Mouse (Mus musculus) forebrain, embryonic 13.5 days (tissue): ENCODE data around the gene C2cd5. TPM values are rescaled to one million over a fixed set of nuclear protein-coding genes. Genes with fewer than 3 reads are reported as not detected.

ENCODE experiments used
- ATAC-seq: fragments of 200-750 bp; cut with Nextera tagmentation; 2 replicates; pipeline ENCODE4 v1.8.0; 2017
- H3K27ac ChIP-seq: fragments of 300-500 bp; sonication (generic); 2 replicates; pipeline ENCODE4 v1.5.1; 2015; ENCODE audit warnings: inconsistent platforms, mild to moderate bottlenecking, moderate library complexity
- H3K27me3 ChIP-seq: fragments of 300-500 bp; sonication (generic); 2 replicates; pipeline ENCODE4 v1.6.1; 2015; ENCODE audit warnings: mild to moderate bottlenecking, inconsistent platforms
- H3K36me3 ChIP-seq: fragments of 300-500 bp; sonication (generic); 2 replicates; pipeline ENCODE4 v1.6.1; 2015; ENCODE audit warnings: mild to moderate bottlenecking, inconsistent platforms; ENCODE audit not compliant: poor library complexity, severe bottlenecking
- H3K4me1 ChIP-seq: fragments of 300-500 bp; sonication (generic); 2 replicates; pipeline ENCODE4 v1.6.1; 2015; ENCODE audit warnings: inconsistent platforms
- H3K4me2 ChIP-seq: fragments of 300-500 bp; sonication (generic); 2 replicates; pipeline ENCODE4 v1.6.1; 2015; ENCODE audit warnings: inconsistent platforms, mild to moderate bottlenecking, moderate library complexity
- H3K4me3 ChIP-seq: fragments of 300-500 bp; sonication (generic); 2 replicates; pipeline ENCODE4 v1.5.1; 2015; ENCODE audit warnings: mild to moderate bottlenecking, inconsistent platforms
- H3K9ac ChIP-seq: fragments of 300-500 bp; sonication (generic); 2 replicates; pipeline ENCODE4 v1.6.1; 2015; ENCODE audit warnings: mild to moderate bottlenecking, inconsistent platforms
- H3K9me3 ChIP-seq: fragments of 300-500 bp; sonication (generic); replicated peaks from 2 replicates; pipeline ENCODE4 v1.6.1; 2016; ENCODE audit warnings: inconsistent platforms
- WGBS: fragments of 180-500 bp; shearing (Covaris S2); methylation state at CpG from one replicate; pipeline ENCODE4 v1.1.7; 2015; 5-methylcytosine and 5-hydroxymethylcytosine counted together
- polyA plus RNA-seq: library from polyadenylated mRNA; unstranded; fragments of >200 nt; fragmentation: Nextera tagmentation; extraction: Ambion mirVana; gene quantifications from 2 replicates; pipeline ENCODE4 v1.2.1, GENCODE M21; 2015

C2cd5 gene
- polyA plus RNA-seq, 1 experiment from 2014 or later: 37.1 TPM

GRCm38 (mm10) chr6:143087332-143087731, 12.6 kb downstream of the C2cd5 start:
- ATAC-seq: no peak
- H3K27me3 ChIP-seq: no peaks in the 10 kb centered on the region
- WGBS: 90% methylated on average over 4 of the region's 4 CpGs
- no peaks in the 10 kb centered on the region for H3K4me1 ChIP-seq
- H3K9ac ChIP-seq: no peak overlapping the region
- H3K4me3 ChIP-seq: no peak overlapping the region
- no peak overlapping the region for H3K4me2 ChIP-seq
- no peak overlapping the region for H3K27ac ChIP-seq
- H3K36me3 ChIP-seq: peaks cover 84% of the 10 kb centered on the region
- no peaks in the 10 kb centered on the region for H3K9me3 ChIP-seq

- Histone ChIP-seq H3K27ac (no peak overlapping the region), H3K27me3 (no peaks in the 10 kb centered on the region), H3K9me3 (no peaks in the 10 kb centered on the region), H3K4me3 (no peak overlapping the region), H3K9ac (no peak overlapping the region), H3K4me1 (no peaks in the 10 kb centered on the region), H3K4me2 (no peak overlapping the region), H3K36me3 (peaks cover 88% of the 10 kb centered on the region)
- ATAC-seq: no peak
- WGBS: 100% methylated on average over 1 of the region's 1 CpGs
Observed at GRCm38 (mm10) chr6:143085898-143086297, 14.0 kb downstream of the C2cd5 start.

DNA sequence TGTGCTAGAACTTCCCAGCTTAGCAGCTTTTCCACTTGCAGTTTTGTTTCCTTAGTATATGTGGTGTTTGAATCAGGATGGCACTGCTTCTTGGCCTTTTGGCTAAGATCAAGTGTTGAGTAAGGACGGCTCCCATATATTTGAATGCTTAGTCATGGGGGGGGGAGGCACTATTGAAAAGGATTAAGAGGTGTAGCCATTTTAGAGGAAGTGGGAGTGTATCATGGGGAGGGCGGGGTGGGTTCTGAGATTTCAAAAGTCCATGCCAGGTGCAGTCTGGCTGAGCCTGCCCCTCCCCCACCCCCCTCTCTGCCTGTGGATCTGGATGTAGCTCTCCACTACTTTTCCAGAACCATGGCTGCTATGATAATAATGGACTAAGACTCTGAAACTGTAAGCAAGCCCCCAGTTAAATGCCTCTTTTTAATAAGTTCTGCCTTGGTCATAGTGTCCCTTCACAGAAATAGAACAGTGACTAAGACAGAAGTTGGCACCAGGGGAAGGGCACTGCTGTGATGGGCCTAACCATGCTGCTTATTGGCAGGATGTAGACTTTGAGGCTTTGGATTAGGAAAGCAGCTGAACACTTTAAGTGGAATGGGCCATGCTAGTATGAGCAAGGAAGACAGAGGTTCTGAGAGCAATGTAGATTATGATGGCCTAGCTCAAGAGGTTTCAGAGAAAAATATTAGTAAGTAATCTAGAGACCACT, 15.5 kb downstream of the C2cd5 start:
- WGBS: 94% methylated on average over 2 of the region's 2 CpGs
- H3K4me2 ChIP-seq: no peak overlapping the region
- no peak for ATAC-seq

GRCm38 (mm10) chr6:143081479-143082106, 18.3 kb downstream of the C2cd5 start:
- Histone ChIP-seq H3K36me3 (peaks cover 87% of the 10 kb centered on the region), H3K4me1 (no peaks in the 10 kb centered on the region), H3K4me2 (no peak overlapping the region), H3K9ac (no peak overlapping the region), H3K4me3 (no peak overlapping the region), H3K27ac (no peak overlapping the region), H3K27me3 (no peaks in the 10 kb centered on the region), H3K9me3 (no peaks in the 10 kb centered on the region)
- no peak for ATAC-seq
- WGBS: 89% methylated on average over 13 of the region's 13 CpGs

More for the DNA sequence above, 15.5 kb downstream of the C2cd5 start:
- Histone ChIP-seq H3K36me3 (peaks cover 83% of the 10 kb centered on the region), H3K4me1 (no peaks in the 10 kb centered on the region), H3K27ac (no peak overlapping the region), H3K4me3 (no peak overlapping the region), H3K27me3 (no peaks in the 10 kb centered on the region), H3K9ac (no peak overlapping the region), H3K9me3 (no peaks in the 10 kb centered on the region)

DNA sequence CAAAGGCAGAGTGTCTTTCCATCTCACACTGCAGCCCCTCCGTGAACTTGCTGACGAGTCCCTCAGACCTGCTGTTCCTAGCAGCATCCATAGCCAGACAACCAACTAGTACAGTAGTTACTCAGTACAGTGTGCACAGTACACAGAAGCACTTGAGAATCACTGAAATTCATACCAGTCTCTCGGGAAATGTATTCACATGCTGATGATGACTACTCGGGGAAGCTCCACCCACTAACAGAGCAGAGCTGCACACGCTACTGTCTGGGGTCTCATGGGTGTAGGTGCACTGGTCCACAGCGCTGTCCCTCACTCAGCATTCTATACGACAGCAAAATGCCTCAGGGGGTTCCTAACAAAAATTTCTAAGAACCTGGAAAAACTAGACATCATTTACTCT, 19.2 kb downstream of the C2cd5 start:
- Histone ChIP-seq H3K4me2 (no peak overlapping the region), H3K27ac (no peak overlapping the region), H3K9me3 (no peaks in the 10 kb centered on the region), H3K4me1 (no peaks in the 10 kb centered on the region), H3K27me3 (no peaks in the 10 kb centered on the region), H3K4me3 (no peak overlapping the region), H3K36me3 (peaks cover 82% of the 10 kb centered on the region), H3K9ac (no peak overlapping the region)
- 79% methylated on average over 7 of the region's 7 CpGs for WGBS
- ATAC-seq: no peak

DNA sequence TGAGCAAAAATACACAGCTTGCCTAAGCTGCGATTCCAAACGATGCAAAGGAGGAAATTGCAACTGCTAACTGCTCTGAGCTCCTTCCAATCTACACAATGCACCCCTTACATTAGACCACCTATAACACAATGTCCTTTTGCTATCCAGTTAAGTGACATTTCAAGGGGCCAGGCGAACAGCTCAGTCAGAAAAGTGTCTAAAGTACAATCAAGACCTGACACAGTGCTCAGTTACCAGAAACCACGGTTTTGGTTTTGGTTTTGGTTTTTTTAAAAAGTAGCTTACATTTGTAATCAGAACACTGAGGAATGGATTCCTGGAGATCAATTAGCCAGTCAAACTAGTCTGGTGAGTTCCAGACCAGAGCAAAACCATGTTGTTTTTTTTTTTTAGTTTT, 20.8 kb downstream of the C2cd5 start:
- 81% methylated on average over 4 of the region's 4 CpGs for WGBS
- H3K27ac ChIP-seq: no peak overlapping the region
- H3K27me3 ChIP-seq: no peaks in the 10 kb centered on the region
- no peak overlapping the region for H3K4me2 ChIP-seq
- no peak overlapping the region for H3K9ac ChIP-seq
- peaks cover 79% of the 10 kb centered on the region for H3K36me3 ChIP-seq
- ATAC-seq: no peak
- no peaks in the 10 kb centered on the region for H3K4me1 ChIP-seq
- H3K4me3 ChIP-seq: no peak overlapping the region
- no peaks in the 10 kb centered on the region for H3K9me3 ChIP-seq

- H3K36me3 ChIP-seq: peaks cover 67% of the 10 kb centered on the region
Observed at GRCm38 (mm10) chr6:143076461-143076860, 23.5 kb downstream of the C2cd5 start.

GRCm38 (mm10) chr6:143073914-143074313, 26.0 kb downstream of the C2cd5 start:
- Histone ChIP-seq H3K4me1 (no peaks in the 10 kb centered on the region), H3K4me2 (no peak overlapping the region), H3K27me3 (no peaks in the 10 kb centered on the region), H3K27ac (no peak overlapping the region), H3K9ac (no peak overlapping the region), H3K36me3 (peaks cover 63% of the 10 kb centered on the region), H3K9me3 (no peaks in the 10 kb centered on the region), H3K4me3 (no peak overlapping the region)
- no peak for ATAC-seq
- 95% methylated on average over 1 of the region's 1 CpGs for WGBS

More at GRCm38 (mm10) chr6:143076461-143076860, 23.5 kb downstream of the C2cd5 start:
- Histone ChIP-seq H3K4me1 (no peaks in the 10 kb centered on the region), H3K9ac (no peak overlapping the region), H3K9me3 (no peaks in the 10 kb centered on the region), H3K4me3 (no peak overlapping the region), H3K27me3 (no peaks in the 10 kb centered on the region), H3K27ac (no peak overlapping the region), H3K4me2 (no peak overlapping the region)
- 90% methylated on average over 10 of the region's 10 CpGs for WGBS
- no peak for ATAC-seq

- Histone ChIP-seq H3K4me3 (no peak overlapping the region), H3K9me3 (no peaks in the 10 kb centered on the region), H3K27me3 (no peaks in the 10 kb centered on the region), H3K9ac (no peak overlapping the region), H3K4me2 (no peak overlapping the region), H3K27ac (no peak overlapping the region), H3K36me3 (peaks cover 61% of the 10 kb centered on the region), H3K4me1 (no peaks in the 10 kb centered on the region)
- ATAC-seq: no peak
- 91% methylated on average over 6 of the region's 6 CpGs for WGBS
Observed at GRCm38 (mm10) chr6:143073476-143073875, 26.5 kb downstream of the C2cd5 start.

DNA sequence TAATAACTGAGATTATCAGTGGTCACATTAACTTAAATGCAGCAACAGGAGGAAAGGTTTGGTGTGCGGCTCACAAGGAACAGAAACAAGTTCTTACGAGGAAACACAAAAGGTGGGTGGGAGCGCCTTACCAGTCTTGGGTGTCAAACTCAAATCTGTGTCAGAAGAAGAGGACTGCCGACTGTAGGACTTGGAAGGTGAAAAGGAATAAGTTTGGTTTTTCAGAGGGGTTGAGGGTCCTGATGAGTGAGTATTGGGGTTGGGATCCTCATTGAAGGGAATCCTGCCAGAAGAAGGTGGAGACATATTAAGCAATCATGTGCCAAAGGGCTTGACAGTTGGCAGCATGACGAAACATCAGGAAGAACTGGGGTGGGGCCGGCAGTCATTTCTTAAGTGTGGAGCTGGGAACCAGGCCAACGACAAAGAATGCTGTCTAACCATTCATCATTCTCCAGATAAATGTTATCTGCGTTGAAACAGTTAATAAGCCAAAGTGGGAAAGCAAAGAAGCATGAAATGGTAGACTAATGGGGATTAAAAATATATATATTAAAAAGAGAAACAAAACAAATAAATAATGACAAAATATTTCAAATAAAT, 27.4 kb downstream of the C2cd5 start:
- Histone ChIP-seq H3K4me1 (no peaks in the 10 kb centered on the region), H3K4me3 (no peak overlapping the region), H3K9me3 (no peaks in the 10 kb centered on the region), H3K4me2 (no peak overlapping the region), H3K27ac (no peak overlapping the region), H3K36me3 (peaks cover 59% of the 10 kb centered on the region), H3K27me3 (no peaks in the 10 kb centered on the region), H3K9ac (no peak overlapping the region)
- 70% methylated on average over 8 of the region's 8 CpGs for WGBS
- no peak for ATAC-seq

DNA sequence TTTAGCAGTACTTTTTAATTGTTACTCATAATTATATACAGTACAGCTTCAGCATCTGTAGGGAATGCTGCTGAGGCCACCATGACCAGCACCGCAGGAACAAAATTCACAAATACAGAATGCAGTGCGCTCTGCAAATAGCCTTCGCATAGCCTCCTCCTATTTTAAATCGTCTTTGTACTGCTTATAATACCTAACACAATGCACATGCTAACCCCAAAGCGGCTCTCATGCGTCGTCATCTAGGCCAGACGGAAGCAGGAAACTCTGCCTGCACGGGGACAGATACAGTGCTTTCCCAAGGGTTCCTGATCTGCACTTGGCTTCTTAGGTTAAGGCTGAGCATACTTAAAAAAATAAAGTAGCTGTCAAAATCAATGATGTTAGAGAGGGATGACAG, 29.2 kb downstream of the C2cd5 start:
- 81% methylated on average over 9 of the region's 9 CpGs for WGBS

DNA sequence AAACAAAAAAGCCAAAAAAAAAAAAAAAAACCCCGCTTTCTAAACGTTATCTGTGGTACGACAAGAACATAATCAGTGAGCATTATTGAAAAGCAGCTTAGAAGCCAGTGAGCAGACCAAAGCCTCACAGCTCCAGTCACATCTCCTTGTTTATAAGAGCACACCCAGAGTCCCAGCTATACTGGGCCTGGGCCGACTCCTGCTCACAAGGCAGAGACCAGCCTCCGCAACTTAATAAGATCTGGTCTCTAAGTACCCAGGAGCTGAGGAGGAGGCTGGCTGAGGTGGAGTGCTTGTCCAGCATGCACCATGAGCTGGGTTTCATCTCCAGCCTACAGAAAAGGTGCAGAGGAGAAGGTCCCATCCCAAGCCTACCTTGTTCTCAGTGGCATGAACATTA, 29.9 kb downstream of the C2cd5 start:
- Histone ChIP-seq H3K4me3 (no peak overlapping the region), H3K36me3 (peaks cover 47% of the 10 kb centered on the region), H3K4me1 (no peaks in the 10 kb centered on the region), H3K27me3 (no peaks in the 10 kb centered on the region), H3K9ac (no peak overlapping the region), H3K9me3 (no peaks in the 10 kb centered on the region), H3K27ac (no peak overlapping the region), H3K4me2 (no peak overlapping the region)
- WGBS: 87% methylated on average over 5 of the region's 5 CpGs
- no peak for ATAC-seq

More for the DNA sequence above, 29.2 kb downstream of the C2cd5 start:
- Histone ChIP-seq H3K4me1 (no peaks in the 10 kb centered on the region), H3K4me2 (no peak overlapping the region), H3K9ac (no peak overlapping the region), H3K9me3 (no peaks in the 10 kb centered on the region), H3K27ac (no peak overlapping the region), H3K27me3 (no peaks in the 10 kb centered on the region), H3K36me3 (peaks cover 53% of the 10 kb centered on the region), H3K4me3 (no peak overlapping the region)
- ATAC-seq: no peak
